Mouse (Mus musculus): Measurements from ENCODE around the gene Stk39. TPM values are rescaled to one million over a fixed set of nuclear protein-coding genes. Genes with fewer than 3 reads are reported as not detected.

Stk39 gene
- total RNA-seq, 2 experiments from 2014 or later, result 82.0 to 87.6 TPM

DNA sequence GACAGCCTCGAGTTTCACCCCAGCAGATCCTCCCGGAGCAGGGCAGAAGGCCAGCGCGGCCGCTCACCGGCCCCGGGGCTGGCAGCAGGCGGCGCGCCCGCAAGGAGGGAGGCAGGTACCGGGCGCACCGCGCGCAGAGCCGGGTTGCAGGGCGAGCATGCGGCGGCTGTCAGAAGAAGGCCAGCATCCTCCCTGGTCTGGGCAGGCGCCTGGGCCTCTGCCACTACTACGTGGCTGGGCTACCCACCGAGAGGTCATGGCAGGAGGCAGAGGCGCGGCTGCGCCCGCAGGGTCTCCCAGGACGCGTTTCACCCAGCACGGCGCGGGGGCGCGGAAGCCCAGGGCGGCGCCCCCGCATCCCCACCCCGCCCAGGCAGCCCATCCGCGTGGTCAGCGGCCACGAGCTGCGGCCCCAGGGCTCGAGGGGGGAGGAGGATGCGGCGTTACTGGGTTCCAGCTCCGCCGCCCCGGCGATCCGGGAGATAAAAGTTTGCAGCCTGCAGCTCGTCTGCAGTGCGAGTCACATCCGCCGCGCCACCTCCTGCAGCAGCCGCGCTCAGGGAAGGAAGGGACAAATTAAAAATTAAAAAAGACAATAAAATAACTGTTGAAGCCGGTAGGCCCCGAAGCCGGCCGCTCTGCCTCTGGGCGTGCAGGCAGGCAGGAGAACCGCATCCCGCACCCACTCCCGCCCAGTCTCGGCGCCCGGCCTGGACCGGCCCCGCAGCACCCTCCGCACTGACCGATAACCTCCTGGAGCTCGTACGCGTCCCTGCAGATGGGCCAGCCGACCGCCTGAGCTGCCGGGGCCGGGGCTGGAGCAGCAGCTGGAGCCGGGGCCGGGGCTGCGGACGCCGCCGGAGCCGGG is 943 bp downstream of the Stk39 start:
- DNase-seq (ENCODE audit: extremely low spot score in 1 of 2, low spot score in 2 of 2), result peak; percentile 56 to 62
- Histone ChIP-seq H3K4me3 (peak overlapping the region; percentile 76), H3K27ac (peak overlapping the region; percentile 88)
- intact Hi-C loops (cut with DNase I), result loop anchor here (2.0 to 10.0 kb wide), 2 partner anchors 92 to 284 kb away; no protein-coding TSS in a partner anchor
- TF ChIP-seq CTCF (IDR thresholded peaks at IDR 0.05), result peak; percentile 2

DNA sequence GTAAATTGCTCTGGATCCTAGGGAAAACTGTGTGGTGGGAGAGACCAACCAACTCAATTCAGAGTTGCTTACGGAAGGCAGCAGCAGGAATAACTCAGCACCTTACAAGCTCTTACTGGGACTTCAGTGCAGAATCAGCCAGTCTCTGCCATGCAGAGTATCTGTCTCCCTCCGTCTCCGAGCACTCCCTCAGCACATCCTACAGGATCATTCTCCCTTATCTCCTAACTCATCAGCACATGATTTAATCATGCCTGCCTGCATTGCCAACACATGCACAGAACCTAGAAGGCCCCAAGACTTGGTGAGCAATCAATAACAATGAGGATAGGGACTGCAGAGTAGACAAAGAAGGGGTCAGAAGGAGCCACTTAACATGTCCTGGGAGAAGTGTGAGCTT is 2.6 kb downstream of the Stk39 start:
- Histone ChIP-seq H3K27ac (no peak overlapping the region), H3K4me3 (no peak overlapping the region; the same call in 1 of the 2 replicates)
- intact Hi-C loops (cut with DNase I), result loop anchor here (1.0 kb wide), 1 partner anchor 105 kb away; no protein-coding TSS in a partner anchor
- no peak for DNase-seq (ENCODE audit: extremely low spot score in 1 of 2, low spot score in 2 of 2)
- no peak for TF ChIP-seq CTCF (IDR thresholded peaks at IDR 0.05)

DNA sequence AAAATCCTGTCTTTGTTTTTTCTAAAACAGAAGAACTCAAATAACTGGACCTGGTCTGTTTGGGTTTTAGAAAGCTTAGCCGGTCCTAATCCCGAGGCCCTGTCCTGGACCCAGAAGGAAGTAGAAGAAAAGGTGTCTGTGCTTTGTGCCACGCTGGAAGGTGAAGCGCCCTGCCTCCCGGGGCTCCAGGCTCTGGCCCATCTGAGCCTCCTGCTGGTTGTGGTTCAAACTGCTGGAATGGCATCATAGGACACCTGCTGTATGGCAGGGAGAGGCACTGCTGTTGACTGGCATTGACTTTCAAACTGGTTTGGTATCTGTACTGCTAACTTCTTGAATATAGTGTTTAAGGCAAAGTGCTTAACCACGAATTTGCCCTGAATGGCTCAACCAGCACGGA is 3.4 kb downstream of the Stk39 start:
- no peak overlapping the region for H3K4me3 ChIP-seq
- DNase-seq (ENCODE audit: extremely low spot score in 1 of 2, low spot score in 2 of 2), result no peak
- no peak overlapping the region for H3K27ac ChIP-seq
- intact Hi-C loops (cut with DNase I), result loop anchor here (1.0 kb wide), 1 partner anchor 104 kb away; no protein-coding TSS in a partner anchor
- peak; percentile 46 for TF ChIP-seq CTCF (IDR thresholded peaks at IDR 0.05)

DNA sequence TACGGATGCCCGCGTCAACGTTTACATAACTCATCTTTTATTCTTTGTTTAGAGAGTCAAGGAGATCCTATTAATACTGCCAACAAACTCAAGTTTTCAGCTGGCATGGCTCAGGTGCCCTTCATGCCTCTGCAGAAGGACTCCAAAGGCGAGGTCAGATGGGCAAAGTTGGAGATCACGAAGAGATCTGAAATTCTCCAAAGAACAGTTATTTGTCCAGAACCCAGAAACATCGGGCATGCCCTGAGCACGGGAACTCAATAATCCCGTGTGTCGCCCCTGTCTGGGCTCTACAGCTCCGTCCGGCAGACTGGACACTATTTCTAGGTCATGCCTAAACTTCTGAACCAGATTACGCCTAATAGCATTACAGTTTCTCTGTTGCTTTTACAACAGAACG is 3.8 kb downstream of the Stk39 start:
- DNase-seq (ENCODE audit: extremely low spot score in 1 of 2, low spot score in 2 of 2), result no peak
- TF ChIP-seq CTCF (IDR thresholded peaks at IDR 0.05), result no peak
- intact Hi-C loops (cut with DNase I), result no loop called here
- H3K4me3 ChIP-seq, result no peak overlapping the region
- no peak overlapping the region for H3K27ac ChIP-seq

DNA sequence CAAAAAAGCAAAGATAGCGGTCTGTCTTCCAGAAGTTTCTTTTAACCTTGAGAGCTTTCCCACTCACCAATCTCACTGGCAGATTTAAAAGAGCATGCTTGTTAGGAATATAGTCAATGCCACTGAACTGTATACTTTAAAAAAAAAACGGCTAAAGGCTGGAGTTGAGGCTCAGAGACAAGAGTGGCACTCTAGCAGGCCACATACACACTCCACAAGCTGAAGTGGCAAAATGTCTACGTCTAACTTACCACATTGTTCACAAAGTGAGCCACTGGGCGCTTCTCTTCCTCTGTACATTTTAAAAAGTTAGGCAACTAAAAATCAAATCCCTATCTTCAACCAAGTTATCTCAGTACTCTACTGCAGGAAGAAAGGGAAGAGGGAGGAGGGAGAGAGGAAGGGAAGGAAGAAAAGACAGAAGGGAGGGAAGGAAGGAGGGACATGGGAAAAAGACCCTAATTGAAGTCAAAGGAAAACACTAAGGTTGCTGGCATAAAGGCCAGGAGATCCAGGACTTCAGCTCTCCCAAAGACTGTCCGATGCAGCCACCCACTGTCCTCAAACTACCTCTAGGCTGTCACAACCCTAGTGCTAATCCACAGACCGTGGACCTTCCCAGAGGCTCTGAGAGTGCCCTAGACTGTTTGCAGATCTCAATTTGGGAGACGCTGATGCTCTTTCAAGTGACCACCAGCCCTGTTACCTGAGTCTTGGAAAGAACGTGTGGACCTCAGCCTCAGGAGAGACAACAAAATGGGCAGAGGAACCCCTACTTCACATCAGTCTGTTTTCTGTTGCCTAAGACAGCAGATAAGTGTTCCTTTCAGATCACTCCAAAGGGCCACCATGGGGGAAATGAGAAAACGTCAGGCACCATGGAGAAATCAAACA is 4.7 kb downstream of the Stk39 start:
- H3K4me3 ChIP-seq, result no peak overlapping the region
- no peak for DNase-seq (ENCODE audit: extremely low spot score in 1 of 2, low spot score in 2 of 2)
- no peak overlapping the region for H3K27ac ChIP-seq
- intact Hi-C loops (cut with DNase I), result no loop called here
- TF ChIP-seq CTCF (IDR thresholded peaks at IDR 0.05), result no peak

DNA sequence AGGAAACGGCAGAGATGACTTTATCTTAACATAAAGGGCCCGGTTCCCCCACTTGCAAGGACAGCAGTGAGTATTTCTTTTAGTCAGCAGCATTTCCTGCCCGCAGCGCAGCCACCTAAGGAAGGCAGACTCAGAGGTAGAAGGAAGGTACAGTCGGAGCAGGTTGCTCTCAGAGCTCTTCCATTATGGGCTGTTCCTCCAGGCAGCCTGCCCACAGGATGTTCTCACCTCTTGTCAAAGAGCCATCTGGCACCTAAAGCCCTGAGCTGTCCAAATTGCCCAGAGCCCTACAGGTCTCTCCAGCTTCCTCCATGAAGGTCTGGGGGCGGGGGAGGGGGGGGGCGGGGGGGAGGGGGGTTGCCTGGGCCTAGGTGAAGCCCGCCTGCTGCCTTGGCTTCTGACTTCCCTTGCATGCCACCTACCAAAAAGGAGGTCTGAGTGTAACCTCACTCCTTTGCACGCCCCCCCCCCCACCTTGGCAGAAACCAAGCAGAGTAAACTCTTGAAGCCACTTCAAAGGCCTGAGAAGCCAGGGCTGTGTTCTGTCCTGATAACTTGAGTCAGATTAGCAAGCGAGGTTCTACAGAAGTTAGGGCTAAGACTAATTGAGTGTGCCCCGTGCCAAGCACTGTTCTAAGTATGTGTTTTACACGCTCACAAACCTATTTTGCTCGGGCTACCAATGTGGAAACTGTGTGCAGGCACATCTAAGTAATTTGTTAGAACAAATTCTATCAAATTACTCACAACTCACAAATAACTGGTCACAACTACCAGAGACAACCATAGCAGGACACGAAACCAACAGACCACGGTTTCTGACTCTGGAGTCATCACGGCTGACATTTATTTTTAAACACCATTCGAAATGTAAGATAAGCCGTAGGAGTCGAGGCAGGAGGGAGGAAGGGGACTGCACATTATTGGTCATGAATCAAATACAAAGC is 5.7 kb downstream of the Stk39 start:
- no peak for TF ChIP-seq CTCF (IDR thresholded peaks at IDR 0.05)
- intact Hi-C loops (cut with DNase I), result no loop called here
- Histone ChIP-seq H3K27ac (no peak overlapping the region), H3K4me3 (no peak overlapping the region)
- DNase-seq (ENCODE audit: extremely low spot score in 1 of 2, low spot score in 2 of 2), result no peak

DNA sequence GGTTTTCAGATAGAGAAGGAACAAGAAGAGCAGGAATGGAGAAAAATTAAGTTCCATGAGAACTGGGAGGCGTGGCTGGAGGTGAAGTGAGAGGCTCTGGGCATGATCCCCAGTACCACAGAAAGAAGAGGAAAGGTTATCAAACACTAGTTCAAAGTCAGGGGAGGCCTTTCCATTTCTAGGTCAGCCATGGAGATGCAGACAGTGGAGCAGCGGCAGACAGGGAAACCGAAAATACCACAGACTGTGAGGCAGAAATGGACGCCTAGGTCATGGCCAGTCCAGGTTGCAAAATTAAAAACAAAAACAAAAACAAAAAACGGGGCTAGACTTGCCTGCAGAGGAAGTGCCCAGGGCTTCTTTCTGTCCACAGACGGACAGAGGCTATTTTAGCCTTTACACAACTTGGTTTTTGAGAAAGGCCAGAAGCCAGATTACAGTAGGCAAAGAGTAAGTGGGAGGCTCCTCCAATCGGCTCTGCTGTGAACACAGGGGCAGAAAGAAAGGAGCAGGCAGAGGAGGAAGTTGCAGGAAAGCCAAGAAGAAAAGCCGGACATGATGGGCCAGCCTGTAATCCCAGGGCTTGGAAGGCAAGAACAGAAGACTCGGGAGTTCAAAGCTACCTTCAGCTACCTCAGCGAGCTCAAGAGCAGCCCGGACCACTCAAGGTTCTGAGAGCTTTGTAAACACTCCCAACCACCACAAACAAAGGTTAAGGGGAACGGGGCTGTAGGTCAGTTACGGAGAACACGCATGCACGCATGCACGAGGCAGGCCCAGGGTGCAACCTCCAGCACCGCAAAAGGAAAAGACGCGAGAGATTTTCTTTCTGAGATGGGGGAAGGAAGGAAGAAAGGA is 6.6 kb downstream of the Stk39 start:
- intact Hi-C loops (cut with DNase I), result no loop called here
- no peak for TF ChIP-seq CTCF (IDR thresholded peaks at IDR 0.05)
- no peak overlapping the region for H3K27ac ChIP-seq

DNA sequence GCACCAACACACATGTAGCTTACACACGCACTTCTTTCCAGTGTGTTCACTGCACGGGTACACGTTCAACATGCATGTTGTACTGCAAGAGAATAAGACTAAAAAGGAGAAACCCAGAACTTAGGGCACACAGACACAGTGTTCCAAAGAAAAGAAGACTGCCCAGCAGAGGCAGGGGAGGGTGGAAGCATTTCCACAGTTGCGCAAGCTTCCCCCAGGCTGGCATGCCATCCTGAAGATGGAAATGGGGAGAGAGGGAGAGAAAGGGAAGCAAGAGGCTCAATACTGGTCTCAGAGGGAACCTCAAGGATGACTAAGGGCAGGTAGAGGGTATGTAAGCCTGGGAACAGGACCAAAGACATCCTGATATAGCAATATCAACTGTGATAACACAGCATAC is 7.6 kb downstream of the Stk39 start:
- no peak overlapping the region for H3K4me3 ChIP-seq
- no peak for DNase-seq (ENCODE audit: extremely low spot score in 1 of 2, low spot score in 2 of 2)
- no peak overlapping the region for H3K27ac ChIP-seq
- TF ChIP-seq CTCF (IDR thresholded peaks at IDR 0.05), result no peak
- intact Hi-C loops (cut with DNase I), result no loop called here

More for the DNA sequence above, 6.6 kb downstream of the Stk39 start:
- DNase-seq (ENCODE audit: extremely low spot score in 1 of 2, low spot score in 2 of 2), result no peak
- no peak overlapping the region for H3K4me3 ChIP-seq

DNA sequence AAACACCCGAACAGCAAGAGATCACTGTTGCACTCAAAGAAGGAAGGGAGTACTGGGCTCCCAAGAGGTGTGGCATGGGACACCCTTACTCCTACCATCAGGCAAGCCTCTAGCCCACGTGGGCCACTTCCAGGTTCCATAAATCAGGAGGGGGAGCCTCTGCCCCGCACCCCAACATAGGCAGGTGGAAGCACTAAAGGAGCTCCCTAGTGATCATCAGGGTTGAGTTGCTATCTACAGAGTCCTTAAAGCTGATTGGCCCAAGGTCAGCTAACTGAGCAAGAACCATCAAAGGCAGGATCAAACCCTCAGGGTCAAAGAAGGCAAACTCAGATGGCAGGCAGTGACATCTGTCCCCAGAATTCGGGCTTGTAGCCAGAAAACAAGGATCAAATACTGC is 8.3 kb downstream of the Stk39 start:
- no peak for TF ChIP-seq CTCF (IDR thresholded peaks at IDR 0.05)
- no peak for DNase-seq (ENCODE audit: extremely low spot score in 1 of 2, low spot score in 2 of 2)
- H3K4me3 ChIP-seq, result no peak overlapping the region
- intact Hi-C loops (cut with DNase I), result no loop called here
- no peak overlapping the region for H3K27ac ChIP-seq

DNA sequence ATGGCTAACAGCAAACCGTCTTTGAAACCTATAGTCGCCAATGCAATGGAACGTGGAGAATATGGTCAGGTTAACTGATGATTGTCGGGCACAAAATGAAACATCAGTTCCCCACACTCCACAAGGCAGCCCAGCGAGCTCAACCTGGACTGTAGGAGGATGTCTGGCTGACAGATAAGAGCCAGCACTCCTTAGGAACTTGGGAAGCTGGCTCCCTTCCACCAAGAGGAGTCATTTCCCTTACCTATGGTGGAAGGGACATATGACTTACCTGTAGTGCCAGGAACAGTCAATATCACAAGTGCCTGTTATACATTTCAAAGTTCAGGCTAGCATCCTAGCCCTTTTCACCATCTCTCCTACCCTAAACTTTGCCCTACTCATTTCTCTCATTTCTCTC is 14.0 kb downstream of the Stk39 start:
- H3K27ac ChIP-seq, result no peak overlapping the region
- TF ChIP-seq CTCF (IDR thresholded peaks at IDR 0.05), result no peak
- intact Hi-C loops (cut with DNase I), result no loop called here

More for the DNA sequence above, 14.0 kb downstream of the Stk39 start:
- no peak for DNase-seq (ENCODE audit: extremely low spot score in 1 of 2, low spot score in 2 of 2)
- H3K4me3 ChIP-seq, result no peak overlapping the region
